Mouse (Mus musculus): ENCODE measurements around the gene Arhgef2. TPM values are rescaled to one million over a fixed set of nuclear protein-coding genes. Genes with fewer than 3 reads are reported as not detected.
"Not testable (repeated sequence)": the region's sequence is repeated elsewhere in the genome, so short reads cannot be mapped to it uniquely, and the experiment has no call there.

Gene Arhgef2
- polyA plus RNA-seq, 1 experiment from 2014 or later: 84.5 TPM

- Histone ChIP-seq H3K4me3 (no peak overlapping the region), H3K27me3 (replicated peaks) (no peaks in the 10 kb centered on the region), H3K27ac (ENCODE audit: poor library complexity, severe bottlenecking) (no peak overlapping the region), H3K9ac (no peak overlapping the region), H3K9me3 (replicated peaks) (no peaks in the 10 kb centered on the region), H3K36me3 (peaks cover 53% of the 10 kb centered on the region), H3K4me2 (no peak overlapping the region), H3K4me1 (replicated peaks) (peaks cover 4% of the 10 kb centered on the region; the same call in 1 of the 2 replicates)
- ATAC-seq (ENCODE audit: insufficient number of reproducible peaks, low FRiP score): no peak
- 91% methylated on average over 10 of the region's 10 CpGs for WGBS
These were observed 35.4 kb upstream of the Arhgef2 start for GRCm38 (mm10) chr3:88570341-88570740.

- Histone ChIP-seq H3K27ac (ENCODE audit: poor library complexity, severe bottlenecking) (no peak overlapping the region), H3K9ac (no peak overlapping the region), H3K9me3 (replicated peaks) (no peaks in the 10 kb centered on the region), H3K27me3 (replicated peaks) (no peaks in the 10 kb centered on the region), H3K4me2 (no peak overlapping the region), H3K4me1 (replicated peaks) (no peaks in the 10 kb centered on the region), H3K4me3 (no peak overlapping the region), H3K36me3 (peaks cover 38% of the 10 kb centered on the region)
- 61% methylated on average over 1 of the region's 1 CpGs for WGBS
- ATAC-seq (ENCODE audit: insufficient number of reproducible peaks, low FRiP score): no peak
These were observed 33.9 kb upstream of the Arhgef2 start for GRCm38 (mm10) chr3:88571856-88572255.

- Histone ChIP-seq H3K36me3 (peaks cover 28% of the 10 kb centered on the region), H3K9ac (no peak overlapping the region), H3K27ac (ENCODE audit: poor library complexity, severe bottlenecking) (no peak overlapping the region), H3K4me1 (replicated peaks) (no peaks in the 10 kb centered on the region), H3K4me2 (no peak overlapping the region), H3K27me3 (replicated peaks) (no peaks in the 10 kb centered on the region), H3K9me3 (replicated peaks) (no peaks in the 10 kb centered on the region), H3K4me3 (no peak overlapping the region)
- WGBS: 71% methylated on average over 2 of the region's 2 CpGs
- no peak for ATAC-seq (ENCODE audit: insufficient number of reproducible peaks, low FRiP score)
These were observed 32.9 kb upstream of the Arhgef2 start for GRCm38 (mm10) chr3:88572835-88573234.

- Histone ChIP-seq H3K27ac (ENCODE audit: poor library complexity, severe bottlenecking) (no peak overlapping the region), H3K4me2 (no peak overlapping the region), H3K4me3 (no peak overlapping the region), H3K4me1 (replicated peaks) (0 out of 2 replicates have a peak, but pooled peaks cover under 1% of the 10 kb centered on the region), H3K9ac (no peak overlapping the region), H3K36me3 (peaks cover 18% of the 10 kb centered on the region), H3K27me3 (replicated peaks) (no peaks in the 10 kb centered on the region), H3K9me3 (replicated peaks) (no peaks in the 10 kb centered on the region)
- 78% methylated on average over 2 of the region's 2 CpGs for WGBS
- ATAC-seq (ENCODE audit: insufficient number of reproducible peaks, low FRiP score): no peak
These were observed 32.0 kb upstream of the Arhgef2 start for GRCm38 (mm10) chr3:88573810-88574209.

- Histone ChIP-seq H3K36me3 (peaks cover under 1% of the 10 kb centered on the region; the same call in 1 of the 2 replicates), H3K9me3 (replicated peaks) (no peaks in the 10 kb centered on the region), H3K27me3 (replicated peaks) (no peaks in the 10 kb centered on the region), H3K9ac (no peak within 1 kb of the TSS), H3K27ac (ENCODE audit: poor library complexity, severe bottlenecking) (no peak within 1 kb of the TSS), H3K4me2 (no peak within 1 kb of the TSS), H3K4me3 (no peak within 1 kb of the TSS), H3K4me1 (replicated peaks) (peaks cover 10% of the 10 kb centered on the region)
- no peak for ATAC-seq (ENCODE audit: insufficient number of reproducible peaks, low FRiP score)
- 79% methylated on average over 3 of the region's 3 CpGs for whole genome bisulfite sequencing
These were observed 30.2 kb upstream of the Arhgef2 start, which contains the start of gene Ssr2 for GRCm38 (mm10) chr3:88575540-88575939. TSS of gene Ssr2 (plus strand) at chr3:88575876.

- H3K4me3 ChIP-seq; H3K9me3 ChIP-seq (replicated peaks); H3K9ac ChIP-seq; H3K27me3 ChIP-seq (replicated peaks); H3K27ac ChIP-seq (ENCODE audit: poor library complexity, severe bottlenecking); ATAC-seq (ENCODE audit: insufficient number of reproducible peaks, low FRiP score); H3K4me2 ChIP-seq: not testable (repeated sequence)
- 84% methylated on average over 5 of the region's 5 CpGs for WGBS
- Histone ChIP-seq H3K36me3 (peaks cover 22% of the 10 kb centered on the region), H3K4me1 (replicated peaks) (peaks cover 17% of the 10 kb centered on the region)
These were observed 27.9 kb upstream of the Arhgef2 start for GRCm38 (mm10) chr3:88577846-88578245.

- ATAC-seq (ENCODE audit: insufficient number of reproducible peaks, low FRiP score): no peak
- Histone ChIP-seq H3K27ac (ENCODE audit: poor library complexity, severe bottlenecking) (no peak overlapping the region), H3K27me3 (replicated peaks) (no peaks in the 10 kb centered on the region), H3K4me3 (peak overlapping the region; percentile 99), H3K36me3 (peaks cover 31% of the 10 kb centered on the region), H3K4me2 (peak overlapping the region; percentile 94), H3K4me1 (replicated peaks) (peaks cover 17% of the 10 kb centered on the region), H3K9me3 (replicated peaks) (no peaks in the 10 kb centered on the region), H3K9ac (0 out of 2 replicates have a peak overlapping the region, but pooled peaks have one; percentile 99)
- 43% methylated on average over 8 of the region's 8 CpGs for WGBS
These were observed 27.0 kb upstream of the Arhgef2 start for GRCm38 (mm10) chr3:88578498-88579424.

GRCm38 (mm10) chr3:88579454-88580117 is 26.2 kb upstream of the Arhgef2 start:
- Histone ChIP-seq H3K9ac (peak overlapping the region; percentile 99), H3K27ac (ENCODE audit: poor library complexity, severe bottlenecking) (peak overlapping the region; percentile 68), H3K27me3 (replicated peaks) (no peaks in the 10 kb centered on the region), H3K9me3 (replicated peaks) (no peaks in the 10 kb centered on the region), H3K4me1 (replicated peaks) (peaks cover 17% of the 10 kb centered on the region), H3K36me3 (peaks cover 39% of the 10 kb centered on the region), H3K4me2 (peak overlapping the region; percentile 94), H3K4me3 (peak overlapping the region; percentile 99)
- peak; percentile 81 for ATAC-seq (ENCODE audit: insufficient number of reproducible peaks, low FRiP score)
- WGBS: under 1% methylated on average over 34 of the region's 34 CpGs

- Histone ChIP-seq H3K4me3 (no peak overlapping the region), H3K36me3 (peaks cover 73% of the 10 kb centered on the region), H3K9ac (no peak overlapping the region), H3K4me1 (replicated peaks) (peaks cover 12% of the 10 kb centered on the region), H3K9me3 (replicated peaks) (no peaks in the 10 kb centered on the region), H3K27me3 (replicated peaks) (no peaks in the 10 kb centered on the region), H3K4me2 (no peak overlapping the region), H3K27ac (ENCODE audit: poor library complexity, severe bottlenecking) (no peak overlapping the region)
- WGBS: 92% methylated on average over 6 of the region's 6 CpGs
- no peak for ATAC-seq (ENCODE audit: insufficient number of reproducible peaks, low FRiP score)
These were observed 20.0 kb upstream of the Arhgef2 start for GRCm38 (mm10) chr3:88585769-88586168.

- ATAC-seq (ENCODE audit: insufficient number of reproducible peaks, low FRiP score): no peak
- H3K27ac ChIP-seq (ENCODE audit: poor library complexity, severe bottlenecking): no peak overlapping the region
- peaks cover 17% of the 10 kb centered on the region for H3K4me1 ChIP-seq (replicated peaks)
- H3K9ac ChIP-seq: no peak overlapping the region
- peaks cover 64% of the 10 kb centered on the region for H3K36me3 ChIP-seq
- 91% methylated on average over 5 of the region's 5 CpGs for WGBS
- H3K27me3 ChIP-seq (replicated peaks): no peaks in the 10 kb centered on the region
- no peaks in the 10 kb centered on the region for H3K9me3 ChIP-seq (replicated peaks)
- H3K4me3 ChIP-seq: no peak overlapping the region
- no peak overlapping the region for H3K4me2 ChIP-seq
These were observed 19.1 kb upstream of the Arhgef2 start for GRCm38 (mm10) chr3:88586640-88587039.

- H3K36me3 ChIP-seq: peaks cover 34% of the 10 kb centered on the region
- no peak overlapping the region for H3K4me2 ChIP-seq
- peaks cover 37% of the 10 kb centered on the region for H3K4me1 ChIP-seq (replicated peaks)
- ATAC-seq (ENCODE audit: insufficient number of reproducible peaks, low FRiP score): no peak
- H3K27ac ChIP-seq (ENCODE audit: poor library complexity, severe bottlenecking): no peak overlapping the region
- no peak overlapping the region for H3K9ac ChIP-seq
- 40% methylated on average over 5 of the region's 5 CpGs for WGBS
- no peaks in the 10 kb centered on the region for H3K27me3 ChIP-seq (replicated peaks)
- no peaks in the 10 kb centered on the region for H3K9me3 ChIP-seq (replicated peaks)
- no peak overlapping the region for H3K4me3 ChIP-seq
These were observed 15.5 kb upstream of the Arhgef2 start for GRCm38 (mm10) chr3:88590246-88590645.

Measured in heart, embryonic 12.5 days (tissue).